Mouse (Mus musculus) MEL (cell line): ENCODE data around the gene L3mbtl4. TPM values are rescaled to one million over a fixed set of nuclear protein-coding genes. Genes with fewer than 3 reads are reported as not detected.

Experiments used
- DNase-seq: peaks from one replicate; pipeline ENCODE4 v3.0.0; 2011; ENCODE audit warnings: low read depth, low spot score
- H3K27ac ChIP-seq: 2 replicates; pipeline ENCODE4 v1.5.1; 2012; ENCODE audit warnings: low read depth, mild to moderate bottlenecking, control low read depth, low read length, moderate library complexity; ENCODE audit not compliant: control insufficient read depth
- H3K27me3 ChIP-seq, 2 experiments: fragments of 150-350 bp in 1 of 2; sonication (generic) in 1 of 2; 2 replicates each; pipeline ENCODE4 v1.6.1; 2012; ENCODE audit warnings: low read length in 2 of 2, mild to moderate bottlenecking in 2 of 2, improper control_type of control experiment in 1 of 2, moderate library complexity in 1 of 2; ENCODE audit not compliant: insufficient read depth in 2 of 2, control insufficient read depth in 1 of 2
- H3K36me3 ChIP-seq, 2 experiments: 2 replicates each; pipeline ENCODE4 v1.6.1; 2012 to 2014; ENCODE audit warnings: low read length in 2 of 2, improper control_type of control experiment in 1 of 2, inconsistent platforms in 1 of 2, mild to moderate bottlenecking in 1 of 2; ENCODE audit not compliant: insufficient read depth in 2 of 2, control insufficient read depth in 1 of 2
- H3K4me1 ChIP-seq, 2 experiments: fragments of 150-350 bp in 1 of 2; sonication (generic) in 1 of 2; 2 replicates each; pipeline ENCODE4 v1.6.1; 2012; ENCODE audit warnings: low read length in 2 of 2, improper control_type of control experiment in 1 of 2, mild to moderate bottlenecking in 1 of 2; ENCODE audit not compliant: insufficient read depth in 2 of 2, control insufficient read depth in 1 of 2
- H3K4me3 ChIP-seq, 2 experiments: fragments of 150-350 bp in 1 of 2; sonication (generic) in 1 of 2; 2 replicates each; pipeline ENCODE4 v1.5.1; 2012; ENCODE audit warnings: low read depth in 2 of 2, low read length in 2 of 2, mild to moderate bottlenecking in 2 of 2, moderate library complexity in 2 of 2, control low read depth in 1 of 2, improper control_type of control experiment in 1 of 2; ENCODE audit not compliant: control insufficient read depth in 1 of 2, insufficient read depth in 1 of 2
- H3K79me2 ChIP-seq: 2 replicates; pipeline ENCODE4 v1.6.1; 2012; ENCODE audit warnings: mild to moderate bottlenecking, low read length, moderate library complexity; ENCODE audit not compliant: control insufficient read depth, poor library complexity, insufficient read depth
- H3K9ac ChIP-seq: 2 replicates; pipeline ENCODE4 v1.6.1; 2012; ENCODE audit warnings: low read depth, mild to moderate bottlenecking, control low read depth, low read length, moderate library complexity; ENCODE audit not compliant: control insufficient read depth, poor library complexity, severe bottlenecking
- H3K9me3 ChIP-seq: fragments of 150-350 bp; sonication (generic); replicated peaks from 2 replicates; pipeline ENCODE4 v1.6.1; 2012; ENCODE audit warnings: mild to moderate bottlenecking, low read length, improper control_type of control experiment, moderate library complexity; ENCODE audit not compliant: insufficient read depth
- BHLHE40 ChIP-seq: IDR thresholded peaks from 2 replicates; pipeline ENCODE4 v1.6.1; 2012; ENCODE audit warnings: low read depth, mild to moderate bottlenecking, inconsistent platforms, low read length, improper control_type of control experiment, borderline replicate concordance
- CHD1 ChIP-seq: IDR thresholded peaks from 2 replicates; pipeline ENCODE4 v1.6.1; 2012; ENCODE audit warnings: low read depth, mild to moderate bottlenecking, inconsistent platforms, low read length, improper control_type of control experiment
- CHD2 ChIP-seq: IDR thresholded peaks from 2 replicates; pipeline ENCODE4 v1.6.1; 2011; ENCODE audit warnings: low read length, improper control_type of control experiment
- CTCF ChIP-seq, 3 experiments: IDR thresholded peaks in 2 of 3; conservative IDR thresholded peaks in 1 of 3; 2 replicates each; pipeline ENCODE4 v1.5.1; 2011 to 2012; ENCODE audit warnings: low read length in 3 of 3, low read depth in 2 of 3, mild to moderate bottlenecking in 2 of 3, improper control_type of control experiment in 1 of 3, inconsistent platforms in 1 of 3, mixed read lengths in 1 of 3, moderate library complexity in 1 of 3; ENCODE audit not compliant: control insufficient read depth in 1 of 3, insufficient read depth in 1 of 3, poor library complexity in 1 of 3, severe bottlenecking in 1 of 3
- E2F4 ChIP-seq: IDR thresholded peaks from 2 replicates; pipeline ENCODE4 v1.6.1; 2011; ENCODE audit warnings: low read depth, low read length, improper control_type of control experiment, borderline replicate concordance
- ELF1 ChIP-seq: IDR thresholded peaks from 2 replicates; pipeline ENCODE4 v1.6.1; 2014; ENCODE audit warnings: low read depth, mild to moderate bottlenecking, inconsistent platforms, low read length, improper control_type of control experiment, moderate library complexity
- EP300 ChIP-seq, 2 experiments: IDR thresholded peaks; 2 replicates each; pipeline ENCODE4 v1.6.1; 2011; ENCODE audit warnings: improper control_type of control experiment in 2 of 2, low read length in 2 of 2, low read depth in 1 of 2, mild to moderate bottlenecking in 1 of 2
- GABPA ChIP-seq: IDR thresholded peaks from 2 replicates; pipeline ENCODE4 v1.6.1; 2012; ENCODE audit warnings: low read depth, mild to moderate bottlenecking, inconsistent platforms, low read length, improper control_type of control experiment, moderate library complexity
- GATA1 ChIP-seq: IDR thresholded peaks from 2 replicates; pipeline ENCODE4 v1.6.1; 2011; ENCODE audit warnings: low read depth, low read length, improper control_type of control experiment
- HCFC1 ChIP-seq: IDR thresholded peaks from 2 replicates; pipeline ENCODE4 v1.6.1; 2012; ENCODE audit warnings: low read depth, mild to moderate bottlenecking, inconsistent platforms, low read length, improper control_type of control experiment, moderate library complexity
- JUND ChIP-seq: IDR thresholded peaks from 2 replicates; pipeline ENCODE4 v1.6.1; 2011; ENCODE audit warnings: low read depth, mild to moderate bottlenecking, improper control_type of control experiment, low read length
- KAT2A ChIP-seq: conservative IDR thresholded peaks from 2 replicates; pipeline ENCODE4 v1.6.1; 2012; ENCODE audit warnings: low read depth, low read length, improper control_type of control experiment, inconsistent platforms
- MEF2A ChIP-seq: IDR thresholded peaks from 2 replicates; pipeline ENCODE4 v1.6.1; 2014; ENCODE audit warnings: low read depth, mild to moderate bottlenecking, inconsistent platforms, low read length, improper control_type of control experiment; ENCODE audit not compliant: poor library complexity, insufficient replicate concordance, severe bottlenecking; ENCODE audit errors: extremely low read depth
- MXI1 ChIP-seq: IDR thresholded peaks from 2 replicates; pipeline ENCODE4 v1.6.1; 2011; ENCODE audit warnings: mild to moderate bottlenecking, low read depth, low read length, improper control_type of control experiment
- MYB ChIP-seq: IDR thresholded peaks from 2 replicates; pipeline ENCODE4 v1.6.1; 2011; ENCODE audit warnings: mild to moderate bottlenecking, low read depth, low read length, improper control_type of control experiment
- MYC ChIP-seq: IDR thresholded peaks from 2 replicates; pipeline ENCODE4 v1.6.1; 2011; ENCODE audit warnings: low read depth, mild to moderate bottlenecking, low read length, improper control_type of control experiment, moderate library complexity
- NELFE ChIP-seq: IDR thresholded peaks from 2 replicates; pipeline ENCODE4 v1.6.1; 2011; ENCODE audit warnings: low read depth, low read length, improper control_type of control experiment
- POLR2A ChIP-seq, 2 experiments: IDR thresholded peaks; 2 replicates each; pipeline ENCODE4 v1.6.1; 2011 to 2012; ENCODE audit warnings: low read length in 2 of 2, mild to moderate bottlenecking in 2 of 2, control low read depth in 1 of 2, improper control_type of control experiment in 1 of 2, low read depth in 1 of 2, moderate library complexity in 1 of 2; ENCODE audit not compliant: control insufficient read depth in 1 of 2, insufficient read depth in 1 of 2, poor library complexity in 1 of 2
- POLR2AphosphoS2 ChIP-seq: IDR thresholded peaks from 2 replicates; pipeline ENCODE4 v1.6.1; 2011; ENCODE audit warnings: low read length, improper control_type of control experiment
- POLR2AphosphoS5 ChIP-seq: IDR thresholded peaks from 2 replicates; pipeline ENCODE4 v1.6.1; 2012; ENCODE audit warnings: low read depth, borderline replicate concordance, mild to moderate bottlenecking, inconsistent platforms, low read length, moderate library complexity, mixed read lengths
- RCOR1 ChIP-seq: IDR thresholded peaks from 2 replicates; pipeline ENCODE4 v1.6.1; 2012; ENCODE audit warnings: low read depth, mild to moderate bottlenecking, inconsistent platforms, low read length, improper control_type of control experiment
- TAL1 ChIP-seq: IDR thresholded peaks from 2 replicates; pipeline ENCODE4 v1.6.1; 2012; ENCODE audit warnings: mild to moderate bottlenecking, inconsistent platforms, low read length, moderate library complexity, mixed read lengths
- UBTF ChIP-seq: IDR thresholded peaks from 2 replicates; pipeline ENCODE4 v1.6.1; 2012; ENCODE audit warnings: low read depth, mild to moderate bottlenecking, inconsistent platforms, low read length, improper control_type of control experiment, moderate library complexity, borderline replicate concordance; ENCODE audit not compliant: insufficient read depth
- USF1 ChIP-seq: IDR thresholded peaks from 2 replicates; pipeline ENCODE4 v1.6.1; 2014; ENCODE audit warnings: low read depth, mild to moderate bottlenecking, inconsistent platforms, low read length, improper control_type of control experiment, moderate library complexity
- USF2 ChIP-seq, 2 experiments: IDR thresholded peaks; 2 replicates each; pipeline ENCODE4 v1.6.1; 2011 to 2012; ENCODE audit warnings: improper control_type of control experiment in 2 of 2, low read length in 2 of 2, borderline replicate concordance in 1 of 2, inconsistent platforms in 1 of 2, low read depth in 1 of 2, mild to moderate bottlenecking in 1 of 2; ENCODE audit not compliant: insufficient read depth in 1 of 2
- ZC3H11A ChIP-seq: IDR thresholded peaks from 2 replicates; pipeline ENCODE4 v1.6.1; 2012; ENCODE audit warnings: low read depth, mild to moderate bottlenecking, inconsistent platforms, low read length, improper control_type of control experiment
- ZMIZ1 ChIP-seq: IDR thresholded peaks from 2 replicates; pipeline ENCODE4 v1.6.1; 2012; ENCODE audit warnings: low read depth, mild to moderate bottlenecking, inconsistent platforms, low read length, improper control_type of control experiment, moderate library complexity
- polyA plus RNA-seq, 2 experiments: library from polyadenylated mRNA; stranded (reverse) in 1 of 2; unstranded in 1 of 2; fragments of >175 nt in 1 of 2; fragments of >200 nt in 1 of 2; gene quantifications; 2 replicates each; pipeline versions ENCODE4 v1.2.1 to v1.2.4; 2012; ENCODE audit warnings: low replicate concordance in 2 of 2, low read depth in 1 of 2; ENCODE audit not compliant: insufficient read length in 2 of 2, insufficient read depth in 1 of 2, missing spikeins in 1 of 2
- total RNA-seq: library from RNA; depleted of rRNA; stranded (reverse); fragments of 300-350 nt; gene quantifications from 2 replicates; pipeline ENCODE4 v1.2.3, GENCODE M21; 2012

L3mbtl4 gene
- total and polyA plus RNA-seq, 3 experiments: not detected

GRCm38 (mm10) chr17:68490065-68490691 is 216.6 kb downstream of the L3mbtl4 start:
- no peak overlapping the region for H3K27ac ChIP-seq
- H3K4me3 ChIP-seq: no peak overlapping the region
- no peaks in the 10 kb centered on the region for H3K36me3 ChIP-seq
- H3K4me1 ChIP-seq: no peaks in the 10 kb centered on the region
- DNase-seq: no peak
- no peak overlapping the region for H3K9ac ChIP-seq
- H3K27me3 ChIP-seq: no peaks in the 10 kb centered on the region
- H3K79me2 ChIP-seq: no peaks in the 10 kb centered on the region
- no peaks in the 10 kb centered on the region for H3K9me3 ChIP-seq
- TF ChIP-seq E2F4: no peak
- no peak for TF ChIP-seq CHD2
- TF ChIP-seq POLR2AphosphoS5: no peak
- no peak for TF ChIP-seq NELFE
- no peak for TF ChIP-seq JUND
- no peak for TF ChIP-seq BHLHE40
- no peak for TF ChIP-seq MXI1
- no peak for TF ChIP-seq GABPA
- TF ChIP-seq CTCF (IDR thresholded peaks at IDR 0.05 in 2 of 3, conservative IDR thresholded peaks at IDR 0.05 in 1 of 3; ENCODE audit: control insufficient read depth in 1 of 3, insufficient read depth in 1 of 3, low read depth in 2 of 3, low read length in 3 of 3, poor library complexity in 1 of 3, severe bottlenecking in 1 of 3): no peak
- no peak for TF ChIP-seq ELF1
- no peak for TF ChIP-seq KAT2A
- no peak for TF ChIP-seq MYC
- TF ChIP-seq USF2 (IDR thresholded peaks at IDR 0.05; ENCODE audit: borderline replicate concordance in 1 of 2, insufficient read depth in 1 of 2, low read depth in 1 of 2, low read length in 2 of 2): no peak
- no peak for TF ChIP-seq ZC3H11A
- TF ChIP-seq CHD1: no peak
- no peak for TF ChIP-seq ZMIZ1
- no peak for TF ChIP-seq TAL1
- no peak for TF ChIP-seq EP300 (IDR thresholded peaks at IDR 0.05; ENCODE audit: low read depth in 1 of 2, low read length in 2 of 2)

GRCm38 (mm10) chr17:68492231-68492630 is 218.6 kb downstream of the L3mbtl4 start:
- no peaks in the 10 kb centered on the region for H3K27me3 ChIP-seq
- no peaks in the 10 kb centered on the region for H3K36me3 ChIP-seq
- TF ChIP-seq USF1 (no peak), CHD1 (no peak), RCOR1 (no peak), MEF2A (no peak), UBTF (no peak), ZC3H11A (no peak), MYB (no peak), NELFE (no peak), POLR2AphosphoS2 (no peak), ZMIZ1 (no peak), CTCF (IDR thresholded peaks at IDR 0.05 in 2 of 3, conservative IDR thresholded peaks at IDR 0.05 in 1 of 3; ENCODE audit: control insufficient read depth in 1 of 3, insufficient read depth in 1 of 3, low read depth in 2 of 3, low read length in 3 of 3, poor library complexity in 1 of 3, severe bottlenecking in 1 of 3) (no peak), TAL1 (no peak), USF2 (IDR thresholded peaks at IDR 0.05; ENCODE audit: borderline replicate concordance in 1 of 2, insufficient read depth in 1 of 2, low read depth in 1 of 2, low read length in 2 of 2) (no peak), MYC (no peak), E2F4 (no peak), POLR2A (IDR thresholded peaks at IDR 0.05; ENCODE audit: control insufficient read depth in 1 of 2, insufficient read depth in 1 of 2, low read depth in 1 of 2, low read length in 2 of 2, poor library complexity in 1 of 2) (no peak), HCFC1 (no peak), GATA1 (no peak)
- TF ChIP-seq, all 39 proteins: peak for 0
- Histone ChIP-seq H3K9ac (no peak overlapping the region), H3K4me1 (no peaks in the 10 kb centered on the region), H3K79me2 (no peaks in the 10 kb centered on the region), H3K4me3 (no peak overlapping the region), H3K9me3 (no peaks in the 10 kb centered on the region), H3K27ac (no peak overlapping the region)
- no peak for DNase-seq
